Mouse (Mus musculus): Measurements from ENCODE around the gene Fam216a.

The Fam216a gene

DNA sequence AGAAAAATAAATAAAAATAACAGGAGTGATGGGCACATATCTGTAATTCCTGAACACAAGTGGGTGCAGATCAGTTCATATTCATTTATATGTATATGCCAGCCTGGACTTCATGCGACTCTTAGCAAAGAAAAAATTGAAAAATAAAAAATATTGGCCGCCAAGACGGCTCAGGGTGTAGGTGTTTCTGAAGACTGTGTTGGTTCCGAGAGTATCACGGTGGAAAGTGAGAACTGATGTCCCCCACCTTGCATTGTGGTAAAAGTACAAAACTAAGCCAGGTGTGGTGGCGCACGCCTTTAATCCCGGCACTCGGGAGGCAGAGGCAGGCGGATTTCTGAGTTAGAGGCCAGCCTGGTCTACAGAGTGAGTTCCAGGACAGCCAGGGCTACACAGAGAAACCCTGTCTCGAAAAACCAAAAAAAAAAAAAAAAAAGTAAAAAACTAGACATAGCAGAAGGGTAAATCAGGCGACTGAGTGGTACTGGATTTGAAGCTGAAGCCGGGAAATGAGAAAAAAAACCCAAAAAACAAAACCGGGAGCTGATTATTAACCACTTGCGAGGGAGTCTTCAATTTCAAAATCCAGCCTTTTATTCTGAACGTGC is 19.1 kb upstream of the Fam216a start:
- no peak for DNase-seq (ENCODE audit: low read depth, low spot score)

DNA sequence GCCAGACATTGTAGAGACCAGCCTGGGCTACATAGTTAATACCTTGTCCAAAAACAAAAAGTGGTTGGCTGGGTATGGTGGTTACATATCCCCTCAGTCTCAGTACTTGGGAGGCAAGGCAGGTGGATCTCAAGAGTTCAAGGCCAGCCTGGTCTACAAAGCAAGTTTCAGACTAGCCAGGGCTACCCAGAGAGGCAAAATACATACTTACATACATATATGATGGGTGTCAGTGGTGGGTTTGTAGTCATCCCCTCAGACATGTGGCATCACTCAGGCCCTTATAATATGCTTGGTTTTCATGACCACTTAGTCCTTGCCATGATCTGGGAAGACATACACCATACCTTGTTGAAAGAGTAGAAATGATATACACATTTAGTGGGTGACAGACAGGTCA is 18.5 kb upstream of the Fam216a start:
- DNase-seq (ENCODE audit: low read depth, low spot score), result no peak

- no peak for DNase-seq (ENCODE audit: low read depth, low spot score)
Measured at GRCm38 (mm10) chr5:122390006-122390405, 17.8 kb upstream of the Fam216a start.

DNA sequence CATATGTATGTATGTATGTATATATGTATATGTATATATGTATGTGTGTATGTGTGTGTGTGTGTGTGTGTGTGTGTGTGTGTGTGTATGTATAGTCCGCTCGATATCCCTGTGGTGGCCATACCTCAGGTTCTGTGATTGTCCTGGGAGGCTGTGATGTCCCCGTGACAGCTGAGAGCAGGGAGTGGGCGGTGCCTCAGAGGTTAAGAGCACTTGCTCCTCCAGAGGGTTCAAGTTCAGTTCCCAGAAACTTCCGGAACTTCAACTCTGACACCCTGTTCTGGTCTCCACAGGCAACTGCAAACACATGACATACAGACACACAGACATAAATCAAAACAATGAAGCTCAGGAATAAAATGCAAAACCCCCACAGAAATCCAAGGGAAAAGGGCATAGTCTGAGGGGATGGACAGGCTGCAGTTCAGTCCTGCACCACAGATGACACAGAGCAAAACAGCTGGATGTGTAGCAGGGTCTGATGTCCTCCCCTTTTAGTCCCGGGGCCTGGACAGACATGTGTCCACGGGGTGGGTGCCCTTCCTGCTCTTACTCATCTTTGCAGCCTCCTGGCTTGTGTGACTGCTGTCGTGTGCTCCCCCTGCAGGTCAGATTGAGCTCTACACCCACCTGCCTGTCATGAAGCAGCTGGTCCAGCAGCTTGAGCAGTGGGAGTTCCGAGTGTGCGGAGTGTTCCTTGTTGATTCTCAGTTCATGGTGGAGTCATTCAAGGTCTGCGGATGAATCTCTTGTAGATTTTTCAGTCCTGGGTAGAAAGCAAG is 7.4 kb upstream of the Fam216a start:
- peak; percentile 88 for DNase-seq (ENCODE audit: low read depth, low spot score)

DNA sequence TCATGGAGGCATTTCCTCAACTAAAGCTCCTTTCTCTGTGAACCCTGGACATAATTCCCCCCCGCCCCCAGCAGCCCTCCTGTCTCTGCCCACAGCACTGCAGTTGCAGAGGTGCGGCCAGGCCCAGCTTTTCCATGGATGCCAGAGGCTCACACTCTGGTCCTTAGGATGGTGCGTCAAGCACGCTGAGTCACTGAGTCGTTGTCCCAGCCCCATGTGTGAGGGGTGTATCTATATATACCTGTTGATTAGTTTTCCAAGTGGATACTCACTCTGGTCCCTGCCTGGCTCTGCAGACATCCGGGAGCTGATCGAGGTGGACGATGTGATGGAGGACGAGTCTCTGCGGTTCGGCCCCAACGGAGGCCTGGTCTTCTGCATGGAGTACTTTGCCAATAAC is 6.0 kb upstream of the Fam216a start:
- DNase-seq (ENCODE audit: low read depth, low spot score), result no peak

- DNase-seq (ENCODE audit: low read depth, low spot score), result peak; percentile 81
Measured at GRCm38 (mm10) chr5:122377101-122377833, 5.1 kb upstream of the Fam216a start.

- DNase-seq (ENCODE audit: low read depth, low spot score), result peak; percentile 36
Measured at GRCm38 (mm10) chr5:122372878-122373277, 714 bp upstream of the Fam216a start.

DNA sequence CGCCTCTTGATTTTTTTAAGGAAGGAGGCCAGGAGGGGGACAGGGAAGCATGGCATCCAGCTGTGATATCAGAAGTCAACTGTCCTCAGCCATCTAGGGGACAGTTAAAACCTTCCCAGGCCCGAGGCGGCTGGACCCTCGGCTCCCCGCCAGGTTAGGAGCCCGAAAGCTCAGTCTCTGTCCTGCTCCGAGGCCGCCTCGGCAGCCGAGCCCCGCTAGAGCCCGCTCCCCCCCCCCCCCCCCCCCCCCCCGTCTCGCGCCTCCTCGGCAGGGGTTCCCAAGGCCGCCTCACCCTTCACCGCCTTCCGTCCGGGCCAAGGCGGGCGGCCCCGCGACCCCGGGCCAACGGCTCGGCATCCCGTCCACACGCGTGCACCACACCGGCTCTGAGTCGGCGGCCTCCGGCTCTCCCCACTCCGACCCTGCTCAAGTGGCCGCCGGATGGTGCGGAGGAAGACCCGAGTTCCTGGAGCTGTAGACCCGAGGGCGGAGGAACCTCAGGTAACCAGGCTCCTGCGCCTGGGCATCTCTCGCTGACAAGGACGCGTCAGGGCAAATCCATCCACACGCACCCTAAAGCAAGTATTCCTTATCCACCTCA is 473 bp downstream of the Fam216a start, which contains the start of gene Gpn3:
Gpn3 (plus strand) TSS at position 286 of the 601 bp plus-strand sequence.
- DNase-seq (ENCODE audit: low read depth, low spot score), result no peak

GRCm38 (mm10) chr5:122354492-122355067 is 17.6 kb downstream of the Fam216a start:
- DNase-seq (ENCODE audit: low read depth, low spot score), result no peak

DNA sequence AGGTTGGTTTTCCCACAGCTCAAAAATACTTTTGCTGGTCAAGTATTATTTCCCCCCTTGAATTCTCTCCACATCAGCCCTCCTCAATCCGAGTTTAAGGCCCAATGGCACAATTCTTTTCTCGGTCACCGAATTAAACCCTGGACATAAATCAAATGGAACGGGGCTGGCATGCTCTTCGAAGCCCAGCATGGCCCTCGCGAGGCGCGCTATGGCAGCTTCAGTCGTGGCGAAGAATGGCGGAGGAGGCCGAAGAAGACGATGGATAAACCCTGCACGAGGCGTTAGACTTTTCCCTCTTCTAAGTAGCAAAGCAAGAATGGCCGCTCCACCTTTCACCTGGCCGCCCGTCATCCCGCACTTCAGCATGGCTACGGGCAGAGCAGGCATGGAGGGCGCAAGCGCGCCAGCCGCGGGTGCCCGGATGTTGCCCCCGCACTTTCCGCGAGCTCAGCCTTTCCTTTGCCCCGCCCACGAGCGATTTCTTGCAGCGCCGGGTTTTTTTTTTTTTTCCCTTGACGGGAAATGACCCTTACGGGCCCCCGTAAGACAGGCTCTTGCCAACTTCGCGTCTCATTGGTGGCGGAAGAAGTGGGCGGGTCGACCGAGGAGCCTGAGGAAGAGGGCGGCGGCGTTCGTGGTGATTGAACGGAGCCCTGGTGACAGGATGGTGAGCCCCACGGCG is 18.2 kb downstream of the Fam216a start, which contains the start of the genes Rad9b and Vps29:
Rad9b (minus strand) TSS at position 427 of the 685 bp plus-strand sequence.
Vps29 (plus strand) TSS at position 563 of the 685 bp plus-strand sequence.
- peak; percentile 100 for DNase-seq (ENCODE audit: low read depth, low spot score)

DNA sequence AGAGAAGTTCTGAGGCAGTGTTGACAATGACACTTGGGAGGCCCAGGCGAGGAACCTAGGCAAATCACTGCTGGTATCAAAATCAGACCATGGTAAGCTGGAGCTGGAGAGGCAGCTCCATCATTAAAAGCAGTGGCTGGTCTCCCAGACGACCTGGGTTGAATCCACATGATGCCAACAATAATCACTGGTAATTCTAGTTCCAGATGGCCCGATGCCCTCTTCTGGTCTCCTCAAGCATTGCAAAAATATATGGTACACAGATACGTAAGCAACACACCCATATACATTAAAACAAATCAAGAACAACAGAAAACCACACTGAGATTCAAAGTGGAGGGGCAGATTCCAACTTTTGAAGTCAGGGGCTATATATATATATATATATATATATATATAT is 26.4 kb downstream of the Fam216a start:
- no peak for DNase-seq (ENCODE audit: low read depth, low spot score)

GRCm38 (mm10) chr5:122344260-122344659 is 27.9 kb downstream of the Fam216a start:
- peak; percentile 85 for DNase-seq (ENCODE audit: low read depth, low spot score)

GRCm38 (mm10) chr5:122343768-122344167 is 28.4 kb downstream of the Fam216a start:
- DNase-seq (ENCODE audit: low read depth, low spot score), result no peak

- DNase-seq (ENCODE audit: low read depth, low spot score), result no peak
Measured at GRCm38 (mm10) chr5:122342874-122343273, 29.3 kb downstream of the Fam216a start.

DNA sequence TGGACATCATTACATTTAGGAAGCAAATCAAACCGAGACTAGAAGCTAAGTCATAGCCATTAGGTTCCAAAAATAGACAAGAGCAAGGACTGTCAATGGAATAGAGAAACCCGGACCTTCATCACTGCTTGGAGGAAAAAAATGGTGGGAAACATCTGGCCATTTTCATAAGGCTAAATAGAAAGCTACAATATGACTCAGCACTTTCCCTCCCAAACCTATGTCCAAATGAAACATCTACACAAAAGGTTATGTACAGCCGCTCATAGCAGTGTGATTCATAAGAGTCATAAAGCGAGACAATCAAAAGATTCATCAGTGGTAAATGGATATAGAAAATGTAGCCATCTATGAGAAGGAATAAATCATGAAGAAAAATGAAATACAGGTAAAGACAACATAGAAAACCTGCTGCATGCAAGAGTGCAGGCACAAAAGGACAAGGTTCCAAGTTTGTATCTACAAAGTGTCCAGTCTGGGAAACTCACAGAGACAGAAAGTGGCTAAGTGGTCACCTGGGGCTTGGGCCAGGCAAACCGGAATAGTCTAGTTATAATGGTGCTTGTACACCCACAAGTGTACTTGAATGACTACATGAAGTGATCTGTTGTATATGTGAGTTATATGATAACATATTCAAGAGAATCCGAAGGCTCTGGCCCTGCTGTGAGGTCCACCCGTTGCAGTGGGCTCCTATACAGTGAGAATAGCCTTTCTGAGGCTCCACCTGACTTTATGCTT is 35.4 kb downstream of the Fam216a start:
- no peak for DNase-seq (ENCODE audit: low read depth, low spot score)

- no peak for DNase-seq (ENCODE audit: low read depth, low spot score)
Measured at GRCm38 (mm10) chr5:122334682-122335081, 37.5 kb downstream of the Fam216a start.

- no peak for DNase-seq (ENCODE audit: low read depth, low spot score)
Measured at GRCm38 (mm10) chr5:122330269-122330668, 41.9 kb downstream of the Fam216a start.

GRCm38 (mm10) chr5:122327283-122327682 is 44.9 kb downstream of the Fam216a start:
- no peak for DNase-seq (ENCODE audit: low read depth, low spot score)

DNA sequence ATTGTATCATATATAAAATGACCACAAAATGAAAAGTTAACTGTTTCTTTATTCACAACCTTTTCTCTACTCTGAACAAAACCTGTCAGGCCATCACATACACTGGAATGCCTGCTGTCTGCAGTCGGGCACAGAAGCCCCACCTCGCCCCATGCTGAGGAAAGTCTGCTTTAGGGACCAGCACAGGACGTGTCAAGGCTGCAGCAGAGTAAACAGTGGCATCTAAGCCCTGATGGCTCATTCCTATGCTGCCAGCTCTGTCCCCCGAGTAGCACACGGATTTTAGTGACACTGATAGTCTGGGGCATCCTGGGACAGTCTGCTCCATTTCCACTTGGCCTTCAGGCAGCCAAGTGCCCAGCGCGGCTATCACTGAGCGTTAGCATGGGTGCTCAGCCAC is 46.7 kb downstream of the Fam216a start:
- no peak for DNase-seq (ENCODE audit: low read depth, low spot score)
